Mouse (Mus musculus): ENCODE measurements at regions not wholly inside any gene's neighbourhood (a gene's known extent, or its start where the extent isn't known, plus 50 kb on each side); places are given as distances from the start of the nearest gene placed in this dataset.

DNA sequence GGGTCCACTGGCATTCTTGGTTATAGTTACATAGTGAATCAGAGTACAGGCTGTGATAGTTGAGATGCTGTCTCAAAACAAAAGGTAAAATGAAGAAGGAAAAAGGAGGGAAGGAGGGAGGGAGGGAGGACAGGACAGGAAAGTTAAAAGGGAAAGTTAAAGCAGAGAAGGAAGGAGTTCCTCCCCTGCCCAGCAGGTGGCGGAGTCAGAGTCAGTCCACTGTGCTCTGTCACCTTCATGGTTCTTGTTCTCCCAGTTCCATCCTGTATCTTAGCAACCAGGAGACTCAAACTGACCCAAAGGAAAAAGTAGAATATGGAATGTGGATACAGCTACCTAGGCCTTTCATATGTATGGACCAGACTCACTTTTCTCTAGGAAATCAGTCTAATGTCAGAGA lies 288.3 kb downstream of the Pdcd6ip start:
- H3K9ac ChIP-seq (ENCODE audit: low read length) = no peak overlapping the region
- no peak overlapping the region for H3K4me2 ChIP-seq (ENCODE audit: low read length)
- H3K9me3 ChIP-seq (ENCODE audit: control insufficient read depth, low read length) = 0 out of 2 replicates have a peak, but pooled peaks cover 3% of the 10 kb centered on the region
- H3K4me1 ChIP-seq (ENCODE audit: control insufficient read depth in 2 of 2, insufficient read depth in 2 of 2, low read length in 2 of 2) = peaks cover 0 to 3% of the 10 kb centered on the region in 2 experiments; a peak in 1 of 4 replicates
- no peaks in the 10 kb centered on the region for H3K27me3 ChIP-seq (ENCODE audit: control insufficient read depth, insufficient read depth, low read length)
- no peak overlapping the region for H3K27ac ChIP-seq (replicated peaks in 1 of 2; ENCODE audit: control insufficient read depth in 1 of 2, insufficient read depth in 1 of 2, low read depth in 2 of 2, low read length in 2 of 2)
- H3K36me3 ChIP-seq (ENCODE audit: control insufficient read depth, insufficient read depth, low read length) = no peaks in the 10 kb centered on the region
- no peak for ATAC-seq (ENCODE audit: insufficient number of reproducible peaks, insufficient read depth, low FRiP score, low read depth)
- 82% methylated on average over 1 of the region's 1 CpGs for WGBS
- H3K4me3 ChIP-seq (ENCODE audit: control insufficient read depth in 1 of 2, insufficient read depth in 1 of 2, low read depth in 1 of 2, low read length in 2 of 2) = no peak overlapping the region

DNA sequence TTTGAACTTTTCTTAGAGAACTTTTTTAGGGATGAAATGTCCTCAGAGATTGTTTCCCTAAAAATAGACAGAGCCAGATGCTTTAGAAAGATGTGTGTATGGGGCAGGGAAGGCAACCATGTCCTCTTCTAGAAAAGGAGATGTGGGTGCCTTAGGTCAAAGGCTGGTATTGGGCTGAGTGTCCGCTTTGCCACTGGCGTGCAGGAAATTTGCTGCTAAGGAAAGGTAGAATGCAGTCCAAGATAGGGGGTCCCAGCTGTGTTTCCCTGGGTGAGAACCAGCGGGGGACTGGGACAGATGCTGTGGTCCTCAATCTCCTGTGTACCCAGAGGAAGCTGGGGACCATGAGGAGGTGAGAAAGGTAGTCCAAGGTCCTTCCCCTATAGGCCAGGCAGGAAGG lies 291.0 kb downstream of the Pdcd6ip start:
- no peak for ATAC-seq (ENCODE audit: insufficient number of reproducible peaks, insufficient read depth, low FRiP score, low read depth)

DNA sequence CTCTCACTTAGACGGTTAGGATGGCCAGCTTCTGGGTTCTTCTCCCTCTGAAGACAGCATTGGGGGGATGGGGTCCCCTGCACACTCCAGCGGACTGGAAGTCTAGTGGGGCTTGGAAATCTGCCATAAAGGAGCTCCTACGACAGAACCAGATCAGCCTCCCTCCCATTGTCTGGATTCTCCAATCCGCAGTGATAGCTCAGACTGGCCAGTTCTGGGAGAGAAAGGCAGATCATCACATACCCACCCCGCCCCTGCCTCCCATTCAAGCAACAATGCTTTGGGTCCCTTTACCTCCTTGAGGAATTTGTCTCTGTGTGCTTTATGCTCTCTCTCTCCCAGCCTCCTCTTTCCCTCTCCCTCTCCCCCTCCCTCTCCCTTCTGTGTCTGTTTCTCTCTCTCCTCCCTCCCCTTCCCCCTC lies 292.5 kb downstream of the Pdcd6ip start:
- 40% methylated on average over 5 of the region's 5 CpGs for WGBS
- Histone ChIP-seq H3K36me3 (ENCODE audit: control insufficient read depth, insufficient read depth, low read length) (no peaks in the 10 kb centered on the region), H3K27me3 (ENCODE audit: control insufficient read depth, insufficient read depth, low read length) (no peaks in the 10 kb centered on the region), H3K4me3 (ENCODE audit: control insufficient read depth in 1 of 2, insufficient read depth in 1 of 2, low read depth in 1 of 2, low read length in 2 of 2) (no peak overlapping the region), H3K9me3 (ENCODE audit: control insufficient read depth, low read length) (no peaks in the 10 kb centered on the region), H3K9ac (ENCODE audit: low read length) (no peak overlapping the region), H3K4me2 (ENCODE audit: low read length) (no peak overlapping the region), H3K27ac (replicated peaks in 1 of 2; ENCODE audit: control insufficient read depth in 1 of 2, insufficient read depth in 1 of 2, low read depth in 2 of 2, low read length in 2 of 2) (no peak overlapping the region), H3K4me1 (ENCODE audit: control insufficient read depth in 2 of 2, insufficient read depth in 2 of 2, low read length in 2 of 2) (peaks cover 0 to 3% of the 10 kb centered on the region in 2 experiments; a peak in 1 of 4 replicates)
- ATAC-seq (ENCODE audit: insufficient number of reproducible peaks, insufficient read depth, low FRiP score, low read depth) = no peak

More for the DNA sequence above, 291.0 kb downstream of the Pdcd6ip start:
- Histone ChIP-seq H3K4me3 (ENCODE audit: control insufficient read depth in 1 of 2, insufficient read depth in 1 of 2, low read depth in 1 of 2, low read length in 2 of 2) (no peak overlapping the region), H3K27ac (replicated peaks in 1 of 2; ENCODE audit: control insufficient read depth in 1 of 2, insufficient read depth in 1 of 2, low read depth in 2 of 2, low read length in 2 of 2) (no peak overlapping the region), H3K9me3 (ENCODE audit: control insufficient read depth, low read length) (0 out of 2 replicates have a peak, but pooled peaks cover 3% of the 10 kb centered on the region), H3K9ac (ENCODE audit: low read length) (no peak overlapping the region), H3K36me3 (ENCODE audit: control insufficient read depth, insufficient read depth, low read length) (no peaks in the 10 kb centered on the region), H3K27me3 (ENCODE audit: control insufficient read depth, insufficient read depth, low read length) (no peaks in the 10 kb centered on the region), H3K4me2 (ENCODE audit: low read length) (no peak overlapping the region), H3K4me1 (ENCODE audit: control insufficient read depth in 2 of 2, insufficient read depth in 2 of 2, low read length in 2 of 2) (peaks cover 0 to 3% of the 10 kb centered on the region in 2 experiments; a peak in 1 of 4 replicates)
- 76% methylated on average over 3 of the region's 3 CpGs for WGBS

DNA sequence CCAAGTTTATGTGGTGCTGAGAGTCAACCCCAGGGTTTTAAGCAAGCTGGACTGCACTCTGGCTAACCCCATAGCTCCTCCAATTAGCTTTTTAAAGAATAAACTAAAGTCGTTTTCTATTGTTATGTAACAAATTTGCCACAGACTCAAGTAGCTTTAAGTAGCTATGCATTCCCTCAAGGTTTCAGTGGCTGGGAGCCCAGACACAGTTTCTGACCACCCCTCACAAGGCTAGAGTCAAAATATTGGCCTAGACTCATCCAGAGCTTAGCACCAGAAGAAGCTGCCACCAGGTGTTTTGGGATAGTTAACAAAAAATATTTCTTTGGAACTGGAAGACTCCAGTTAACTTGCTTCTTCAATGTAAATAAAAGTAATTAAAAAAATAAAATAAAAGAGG lies 293.4 kb downstream of the Pdcd6ip start:
- 53% methylated on average over 1 of the region's 1 CpGs for WGBS
- H3K4me1 ChIP-seq (ENCODE audit: control insufficient read depth in 2 of 2, insufficient read depth in 2 of 2, low read length in 2 of 2) = peaks cover 0 to 3% of the 10 kb centered on the region in 2 experiments; a peak in 1 of 4 replicates
- no peaks in the 10 kb centered on the region for H3K9me3 ChIP-seq (ENCODE audit: control insufficient read depth, low read length)
- no peak for ATAC-seq (ENCODE audit: insufficient number of reproducible peaks, insufficient read depth, low FRiP score, low read depth)
- no peak overlapping the region for H3K4me3 ChIP-seq (ENCODE audit: control insufficient read depth in 1 of 2, insufficient read depth in 1 of 2, low read depth in 1 of 2, low read length in 2 of 2)
- no peaks in the 10 kb centered on the region for H3K27me3 ChIP-seq (ENCODE audit: control insufficient read depth, insufficient read depth, low read length)
- H3K9ac ChIP-seq (ENCODE audit: low read length) = no peak overlapping the region
- no peaks in the 10 kb centered on the region for H3K36me3 ChIP-seq (ENCODE audit: control insufficient read depth, insufficient read depth, low read length)
- H3K4me2 ChIP-seq (ENCODE audit: low read length) = no peak overlapping the region
- H3K27ac ChIP-seq (replicated peaks in 1 of 2; ENCODE audit: control insufficient read depth in 1 of 2, insufficient read depth in 1 of 2, low read depth in 2 of 2, low read length in 2 of 2) = no peak overlapping the region

DNA sequence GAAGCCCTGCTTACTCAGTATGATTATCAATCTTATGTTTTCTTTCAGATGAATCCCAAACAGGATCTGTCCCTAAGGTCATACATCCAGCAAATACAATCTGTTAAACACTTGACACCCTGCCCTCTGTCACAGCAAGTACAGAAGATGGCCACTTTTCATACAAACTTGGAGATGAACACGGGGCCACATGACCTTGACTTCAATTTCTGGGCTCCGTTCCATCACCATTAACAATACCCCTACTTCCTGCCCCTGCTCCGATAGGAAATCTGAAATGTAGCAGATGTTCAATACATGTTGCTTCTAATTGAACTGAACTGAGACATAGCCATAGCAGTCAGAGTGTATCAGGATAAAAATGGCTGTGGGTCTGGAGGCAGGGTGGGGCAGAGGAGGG lies 294.2 kb downstream of the Pdcd6ip start:
- Histone ChIP-seq H3K4me1 (ENCODE audit: control insufficient read depth in 2 of 2, insufficient read depth in 2 of 2, low read length in 2 of 2) (peaks cover 0 to 3% of the 10 kb centered on the region in 2 experiments; a peak in 1 of 4 replicates), H3K27ac (replicated peaks in 1 of 2; ENCODE audit: control insufficient read depth in 1 of 2, insufficient read depth in 1 of 2, low read depth in 2 of 2, low read length in 2 of 2) (no peak overlapping the region), H3K27me3 (ENCODE audit: control insufficient read depth, insufficient read depth, low read length) (no peaks in the 10 kb centered on the region), H3K4me2 (ENCODE audit: low read length) (no peak overlapping the region), H3K9ac (ENCODE audit: low read length) (no peak overlapping the region), H3K9me3 (ENCODE audit: control insufficient read depth, low read length) (no peaks in the 10 kb centered on the region), H3K4me3 (ENCODE audit: control insufficient read depth in 1 of 2, insufficient read depth in 1 of 2, low read depth in 1 of 2, low read length in 2 of 2) (no peak overlapping the region), H3K36me3 (ENCODE audit: control insufficient read depth, insufficient read depth, low read length) (no peaks in the 10 kb centered on the region)
- ATAC-seq (ENCODE audit: insufficient number of reproducible peaks, insufficient read depth, low FRiP score, low read depth) = no peak
- WGBS = 71% methylated on average over 3 of the region's 3 CpGs

DNA sequence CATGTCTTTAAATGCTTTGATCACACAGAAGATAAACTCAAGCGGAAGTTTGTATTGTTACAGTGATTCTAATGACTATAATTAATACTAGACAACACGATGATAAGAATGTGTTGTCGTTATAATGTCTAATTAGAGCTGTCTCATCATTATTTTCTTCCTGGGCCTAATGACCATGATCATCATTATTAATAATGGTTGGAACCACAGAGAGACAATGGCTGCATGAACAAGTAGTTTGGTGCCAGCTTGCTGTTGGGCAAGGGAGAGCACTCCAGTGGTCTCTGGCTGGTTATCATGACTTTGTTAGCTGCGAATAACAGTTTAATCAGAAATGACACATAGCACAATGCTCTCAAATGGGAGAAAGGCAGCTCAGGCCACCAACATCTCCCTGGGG lies 296.4 kb downstream of the Pdcd6ip start:
- H3K27me3 ChIP-seq (ENCODE audit: control insufficient read depth, insufficient read depth, low read length) = no peaks in the 10 kb centered on the region
- no peaks in the 10 kb centered on the region for H3K9me3 ChIP-seq (ENCODE audit: control insufficient read depth, low read length)
- no peak overlapping the region for H3K27ac ChIP-seq (replicated peaks in 1 of 2; ENCODE audit: control insufficient read depth in 1 of 2, insufficient read depth in 1 of 2, low read depth in 2 of 2, low read length in 2 of 2)
- peaks cover 0 to 3% of the 10 kb centered on the region in 2 experiments; a peak in 1 of 4 replicates for H3K4me1 ChIP-seq (ENCODE audit: control insufficient read depth in 2 of 2, insufficient read depth in 2 of 2, low read length in 2 of 2)
- H3K4me3 ChIP-seq (ENCODE audit: control insufficient read depth in 1 of 2, insufficient read depth in 1 of 2, low read depth in 1 of 2, low read length in 2 of 2) = no peak overlapping the region
- H3K36me3 ChIP-seq (ENCODE audit: control insufficient read depth, insufficient read depth, low read length) = no peaks in the 10 kb centered on the region
- WGBS = 77% methylated on average over 4 of the region's 4 CpGs
- H3K9ac ChIP-seq (ENCODE audit: low read length) = no peak overlapping the region
- no peak for ATAC-seq (ENCODE audit: insufficient number of reproducible peaks, insufficient read depth, low FRiP score, low read depth)
- H3K4me2 ChIP-seq (ENCODE audit: low read length) = no peak overlapping the region

DNA sequence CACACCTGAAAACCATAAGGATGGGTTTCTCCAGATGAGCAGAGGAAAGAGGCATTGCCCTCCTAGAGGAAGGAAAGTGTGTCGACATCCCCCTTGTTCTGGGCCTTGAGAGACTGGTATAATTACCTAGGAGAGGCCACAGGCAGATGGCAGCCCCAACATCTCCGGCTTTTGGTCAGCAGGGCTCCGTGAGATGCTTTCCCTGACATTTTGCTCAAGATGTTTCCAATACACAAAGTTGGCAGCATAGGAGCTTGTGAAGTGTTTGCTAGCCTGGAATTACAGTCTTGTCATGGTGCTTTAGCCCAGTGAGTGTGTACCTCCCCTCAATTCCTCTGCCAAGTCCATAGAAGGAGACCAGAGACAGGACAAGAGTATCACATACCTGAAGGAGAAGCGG lies 299.5 kb downstream of the Pdcd6ip start:
- Histone ChIP-seq H3K4me2 (ENCODE audit: low read length) (no peak overlapping the region), H3K9me3 (ENCODE audit: control insufficient read depth, low read length) (no peaks in the 10 kb centered on the region), H3K27ac (replicated peaks in 1 of 2; ENCODE audit: control insufficient read depth in 1 of 2, insufficient read depth in 1 of 2, low read depth in 2 of 2, low read length in 2 of 2) (no peak overlapping the region), H3K4me3 (ENCODE audit: control insufficient read depth in 1 of 2, insufficient read depth in 1 of 2, low read depth in 1 of 2, low read length in 2 of 2) (no peak overlapping the region), H3K4me1 (ENCODE audit: control insufficient read depth in 2 of 2, insufficient read depth in 2 of 2, low read length in 2 of 2) (no peaks in the 10 kb centered on the region), H3K36me3 (ENCODE audit: control insufficient read depth, insufficient read depth, low read length) (no peaks in the 10 kb centered on the region), H3K9ac (ENCODE audit: low read length) (no peak overlapping the region), H3K27me3 (ENCODE audit: control insufficient read depth, insufficient read depth, low read length) (no peaks in the 10 kb centered on the region)
- no peak for ATAC-seq (ENCODE audit: insufficient number of reproducible peaks, insufficient read depth, low FRiP score, low read depth)
- 82% methylated on average over 4 of the region's 4 CpGs for WGBS

DNA sequence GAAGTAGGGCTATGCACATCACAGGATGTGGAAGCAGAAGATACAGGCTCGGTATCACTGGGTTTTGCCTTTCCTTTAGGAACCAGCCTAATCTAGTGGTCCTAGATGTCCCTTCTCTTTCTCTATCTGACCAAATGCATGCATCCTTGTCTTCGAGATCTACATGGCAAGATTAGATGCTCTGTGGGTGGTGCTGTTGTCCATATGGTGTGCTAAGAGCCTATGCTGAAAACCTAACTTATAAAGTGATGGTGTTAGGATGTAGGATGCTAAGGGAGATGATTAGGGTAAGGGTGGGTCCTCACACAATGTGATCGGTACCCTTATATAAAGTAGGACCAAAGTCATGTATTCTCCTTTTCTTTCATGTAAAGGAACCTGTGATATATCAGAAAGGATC lies 313.7 kb downstream of the Pdcd6ip start:
- no peaks in the 10 kb centered on the region for H3K27me3 ChIP-seq (ENCODE audit: control insufficient read depth, insufficient read depth, low read length)
- H3K9me3 ChIP-seq (ENCODE audit: control insufficient read depth, low read length) = no peaks in the 10 kb centered on the region
- no peaks in the 10 kb centered on the region for H3K36me3 ChIP-seq (ENCODE audit: control insufficient read depth, insufficient read depth, low read length)
- no peak overlapping the region for H3K4me3 ChIP-seq (ENCODE audit: control insufficient read depth in 1 of 2, insufficient read depth in 1 of 2, low read depth in 1 of 2, low read length in 2 of 2)
- 78% methylated on average over 3 of the region's 3 CpGs for WGBS
- no peak overlapping the region for H3K9ac ChIP-seq (ENCODE audit: low read length)
- H3K27ac ChIP-seq (replicated peaks in 1 of 2; ENCODE audit: control insufficient read depth in 1 of 2, insufficient read depth in 1 of 2, low read depth in 2 of 2, low read length in 2 of 2) = no peak overlapping the region
- H3K4me1 ChIP-seq (ENCODE audit: control insufficient read depth in 2 of 2, insufficient read depth in 2 of 2, low read length in 2 of 2) = no peaks in the 10 kb centered on the region
- no peak for ATAC-seq (ENCODE audit: insufficient number of reproducible peaks, insufficient read depth, low FRiP score, low read depth)
- H3K4me2 ChIP-seq (ENCODE audit: low read length) = no peak overlapping the region

Data from heart, embryonic 14.5 days (tissue).